Mouse (Mus musculus) thymus, adult 18-20 months (tissue): Measurements from ENCODE around the gene Gm49384.
"Not testable (repeated sequence)": the region's sequence is repeated elsewhere in the genome, so short reads cannot be mapped to it uniquely, and the experiment has no call there.

Experiments used
- DNase-seq, 2 experiments: peaks; one replicate each; pipeline ENCODE4 v3.0.0; 2022; ENCODE audit warnings: mixed read lengths in 2 of 2

Gene Gm49384

GRCm38 (mm10) chr12:69166861-69167581 is 37.0 kb downstream of the Gm49384 start:
- not testable (repeated sequence) for DNase-seq

GRCm38 (mm10) chr12:69164904-69165303 is 39.2 kb downstream of the Gm49384 start:
- DNase-seq: no peak

GRCm38 (mm10) chr12:69163586-69163985 is 40.5 kb downstream of the Gm49384 start:
- DNase-seq: not testable (repeated sequence)

GRCm38 (mm10) chr12:69160677-69161076 is 43.4 kb downstream of the Gm49384 start:
- not testable (repeated sequence) for DNase-seq

GRCm38 (mm10) chr12:69159578-69159940 is 44.5 kb downstream of the Gm49384 start:
- DNase-seq: no peak

- DNase-seq: peak; percentile 95 to 96
Observed at GRCm38 (mm10) chr12:69158765-69159577, 45.1 kb downstream of the Gm49384 start, which contains the start of gene Rps29. Gene Rps29 (minus strand): TSS chr12:69159186.

GRCm38 (mm10) chr12:69158366-69158764 is 45.7 kb downstream of the Gm49384 start:
- DNase-seq: no peak

- no peak for DNase-seq
Observed at GRCm38 (mm10) chr12:69157107-69157506, 47.0 kb downstream of the Gm49384 start.

- DNase-seq: no peak
Observed at GRCm38 (mm10) chr12:69156436-69156835, 47.6 kb downstream of the Gm49384 start.

GRCm38 (mm10) chr12:69155923-69156322 is 48.1 kb downstream of the Gm49384 start:
- DNase-seq: no peak

- no peak for DNase-seq
Observed at GRCm38 (mm10) chr12:69150049-69150448, 54.0 kb downstream of the Gm49384 start.

- DNase-seq: no peak
Observed at GRCm38 (mm10) chr12:69147166-69147735, 56.8 kb downstream of the Gm49384 start.

GRCm38 (mm10) chr12:69143460-69143859 is 60.6 kb downstream of the Gm49384 start:
- no peak for DNase-seq

GRCm38 (mm10) chr12:69139841-69140240 is 64.2 kb downstream of the Gm49384 start:
- DNase-seq: no peak
